Mouse (Mus musculus): Measurements from ENCODE around the gene Hcrtr2. TPM values are rescaled to one million over a fixed set of nuclear protein-coding genes. Genes with fewer than 3 reads are reported as not detected.

Hcrtr2 gene
- 0.30 and 0.51 TPM in 2 replicates for polyA plus RNA-seq (2016; fragmentation: Nextera tagmentation; extraction: Ambion mirVana)

GRCm38 (mm10) chr9:76323756-76324155 lies at the start of gene Hcrtr2:
Gene Hcrtr2 (minus strand): TSS chr9:76323856.
- H3K27ac ChIP-seq (replicated peaks) = peak within 1 kb of the TSS; percentile 5; the same call in 1 of the 2 replicates
- WGBS = 78% methylated on average over 6 of the region's 6 CpGs

DNA sequence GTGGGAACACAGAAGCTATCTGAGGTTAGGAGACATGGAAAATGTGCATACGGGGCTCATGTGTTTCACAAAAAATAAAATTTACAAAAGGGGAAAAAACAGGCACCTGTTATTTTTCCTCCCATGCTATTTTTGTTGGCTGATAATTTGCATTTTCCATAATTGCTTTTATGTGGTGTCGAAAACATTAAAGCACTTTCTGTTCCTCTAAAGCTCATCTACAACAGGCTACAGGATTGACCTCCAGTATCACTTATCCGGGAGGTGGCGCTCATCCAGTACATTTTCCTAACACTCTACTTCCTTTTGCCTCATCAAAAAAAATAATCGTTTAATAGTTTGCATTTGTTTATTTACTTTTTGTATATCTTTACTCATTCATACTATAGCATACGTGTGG lies 41.2 kb upstream of the Hcrtr2 start:
- no peaks in the 10 kb centered on the region for H3K4me1 ChIP-seq
- 88% methylated on average over 6 of the region's 6 CpGs for WGBS
- no peaks in the 10 kb centered on the region for H3K27me3 ChIP-seq (ENCODE audit: low read depth, poor library complexity, severe bottlenecking)
- H3K9me3 ChIP-seq (replicated peaks) = no peaks in the 10 kb centered on the region
- H3K36me3 ChIP-seq = no peaks in the 10 kb centered on the region
- no peak overlapping the region for H3K4me3 ChIP-seq
- no peak for DNase-seq (ENCODE audit: low spot score)
- H3K27ac ChIP-seq (replicated peaks) = no peak overlapping the region

More at GRCm38 (mm10) chr9:76323756-76324155, at the start of gene Hcrtr2:
- H3K4me3 ChIP-seq = peak within 1 kb of the TSS; percentile 58
- peaks cover 38% of the 10 kb centered on the region for H3K27me3 ChIP-seq (ENCODE audit: low read depth, poor library complexity, severe bottlenecking)
- no peaks in the 10 kb centered on the region for H3K36me3 ChIP-seq
- H3K4me1 ChIP-seq = peaks cover 14% of the 10 kb centered on the region
- no peak for DNase-seq (ENCODE audit: low spot score)
- H3K9me3 ChIP-seq (replicated peaks) = no peaks in the 10 kb centered on the region

GRCm38 (mm10) chr9:76360374-76360773 lies 36.7 kb upstream of the Hcrtr2 start:
- H3K27ac ChIP-seq (replicated peaks) = no peak overlapping the region
- no peaks in the 10 kb centered on the region for H3K4me1 ChIP-seq
- H3K27me3 ChIP-seq (ENCODE audit: low read depth, poor library complexity, severe bottlenecking) = no peaks in the 10 kb centered on the region
- no peak overlapping the region for H3K4me3 ChIP-seq
- no peaks in the 10 kb centered on the region for H3K36me3 ChIP-seq
- no peak for DNase-seq (ENCODE audit: low spot score)
- no peaks in the 10 kb centered on the region for H3K9me3 ChIP-seq (replicated peaks)

GRCm38 (mm10) chr9:76352346-76352745 lies 28.7 kb upstream of the Hcrtr2 start:
- H3K27me3 ChIP-seq (ENCODE audit: low read depth, poor library complexity, severe bottlenecking) = no peaks in the 10 kb centered on the region
- no peaks in the 10 kb centered on the region for H3K36me3 ChIP-seq
- H3K4me3 ChIP-seq = no peak overlapping the region
- no peaks in the 10 kb centered on the region for H3K4me1 ChIP-seq
- WGBS = 75% methylated on average over 3 of the region's 3 CpGs
- no peak overlapping the region for H3K27ac ChIP-seq (replicated peaks)
- no peak for DNase-seq (ENCODE audit: low spot score)
- H3K9me3 ChIP-seq (replicated peaks) = no peaks in the 10 kb centered on the region

GRCm38 (mm10) chr9:76347298-76347697 lies 23.6 kb upstream of the Hcrtr2 start:
- H3K27me3 ChIP-seq (ENCODE audit: low read depth, poor library complexity, severe bottlenecking) = no peaks in the 10 kb centered on the region
- no peaks in the 10 kb centered on the region for H3K4me1 ChIP-seq
- no peaks in the 10 kb centered on the region for H3K36me3 ChIP-seq
- 91% methylated on average over 1 of the region's 1 CpGs for WGBS
- no peak overlapping the region for H3K4me3 ChIP-seq
- H3K9me3 ChIP-seq (replicated peaks) = no peaks in the 10 kb centered on the region
- no peak overlapping the region for H3K27ac ChIP-seq (replicated peaks)
- DNase-seq (ENCODE audit: low spot score) = no peak

DNA sequence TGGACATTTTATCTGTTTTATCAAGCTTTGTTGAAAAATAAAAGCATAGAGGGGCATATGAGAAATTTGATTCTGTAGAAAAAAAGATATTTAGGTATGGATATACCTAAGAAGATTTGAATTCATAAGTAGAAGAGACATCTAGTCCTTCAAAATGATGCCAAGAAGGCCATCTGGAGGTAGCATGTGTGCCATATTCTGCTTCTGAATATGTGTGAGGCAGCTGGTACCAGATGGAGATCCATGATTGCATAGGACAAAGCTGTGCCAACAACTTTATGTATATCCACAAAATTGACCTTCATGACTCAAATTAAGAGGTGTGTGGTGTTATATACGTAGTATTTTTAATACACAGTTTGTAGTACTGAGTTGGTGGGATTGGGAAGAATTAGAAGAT lies 7.4 kb upstream of the Hcrtr2 start:
- H3K27me3 ChIP-seq (ENCODE audit: low read depth, poor library complexity, severe bottlenecking) = no peaks in the 10 kb centered on the region
- no peaks in the 10 kb centered on the region for H3K4me1 ChIP-seq
- DNase-seq (ENCODE audit: low spot score) = no peak
- no peaks in the 10 kb centered on the region for H3K9me3 ChIP-seq (replicated peaks)
- H3K4me3 ChIP-seq = no peak overlapping the region
- H3K27ac ChIP-seq (replicated peaks) = no peak overlapping the region
- WGBS = 84% methylated on average over 1 of the region's 1 CpGs
- H3K36me3 ChIP-seq = no peaks in the 10 kb centered on the region

DNA sequence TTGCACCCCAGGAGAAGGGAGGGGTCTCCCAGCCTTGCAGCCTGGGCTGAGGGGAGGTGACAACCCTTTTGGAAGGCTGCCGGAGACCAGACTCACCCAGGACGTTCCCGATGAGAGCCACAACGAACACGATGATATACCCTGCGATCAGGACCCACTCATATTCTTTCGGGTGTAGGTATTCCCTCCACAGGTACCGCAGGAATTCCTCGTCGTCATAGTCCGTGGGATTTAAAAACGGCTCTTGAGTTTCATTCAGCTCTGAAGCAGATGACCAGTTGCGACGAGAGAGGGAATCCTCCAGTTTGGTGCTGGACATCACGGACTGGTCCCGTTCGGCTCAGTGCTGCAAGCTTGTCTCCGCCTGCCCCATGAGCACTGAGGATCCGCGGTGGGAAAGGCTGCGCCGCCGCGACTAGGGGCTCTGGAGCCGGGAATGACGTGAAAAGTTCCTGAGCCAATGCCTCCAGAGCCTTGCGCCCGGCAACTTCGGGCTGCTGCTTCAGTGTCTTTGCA lies 412 bp downstream of the Hcrtr2 start:
- H3K4me3 ChIP-seq = peak overlapping the region; percentile 58
- peak overlapping the region; percentile 5; the same call in 1 of the 2 replicates for H3K27ac ChIP-seq (replicated peaks)
- peaks cover 14% of the 10 kb centered on the region for H3K4me1 ChIP-seq
- peak; percentile 61 for DNase-seq (ENCODE audit: low spot score)
- H3K36me3 ChIP-seq = no peaks in the 10 kb centered on the region
- WGBS = under 1% methylated on average over 29 of the region's 29 CpGs
- peaks cover 38% of the 10 kb centered on the region for H3K27me3 ChIP-seq (ENCODE audit: low read depth, poor library complexity, severe bottlenecking)
- H3K9me3 ChIP-seq (replicated peaks) = no peaks in the 10 kb centered on the region

DNA sequence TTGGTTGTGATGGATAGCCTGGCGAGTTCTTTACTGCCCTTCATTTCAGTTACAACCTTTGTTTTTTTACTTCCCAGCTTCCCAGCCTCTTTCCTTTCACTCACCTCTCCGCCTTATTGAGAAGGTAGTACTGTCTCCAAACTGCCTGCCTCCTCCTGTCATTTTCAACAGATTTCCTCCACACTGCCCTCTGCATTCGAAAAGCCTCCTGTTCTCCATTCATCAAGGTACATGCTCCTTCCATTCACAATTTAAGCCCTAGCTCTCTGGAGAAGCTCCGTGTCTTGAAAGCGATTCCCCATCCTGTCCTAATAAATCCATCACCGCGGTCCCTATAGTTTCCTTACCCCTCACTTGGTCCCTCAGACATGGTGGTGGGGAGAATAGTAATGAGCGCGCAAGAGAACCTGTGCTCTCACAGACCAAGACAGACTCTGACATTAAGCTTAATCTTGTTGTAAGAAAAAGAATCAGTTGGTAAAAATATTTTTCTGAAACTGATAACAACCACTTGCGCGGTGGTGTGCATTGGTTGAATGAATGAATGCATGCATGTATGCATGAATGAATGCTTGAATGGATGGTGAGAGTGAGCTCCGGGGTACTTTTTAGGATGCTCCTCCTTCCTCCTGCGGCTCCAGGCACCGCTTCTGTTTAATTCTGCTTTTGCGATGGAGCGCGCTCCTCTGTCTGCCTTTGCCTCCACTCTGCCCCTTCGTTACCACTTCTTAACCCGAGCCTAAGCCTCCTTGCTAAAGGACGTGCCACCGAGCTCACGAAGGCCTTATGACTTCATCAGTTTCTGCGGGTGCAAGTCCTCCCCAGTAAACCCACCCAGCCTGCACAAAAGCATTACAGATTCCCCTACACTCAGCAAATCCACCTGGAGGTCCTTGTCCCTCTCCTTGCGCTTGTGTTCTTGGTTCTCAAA lies 1.3 kb downstream of the Hcrtr2 start:
- H3K4me3 ChIP-seq = peak overlapping the region; percentile 58
- H3K36me3 ChIP-seq = no peaks in the 10 kb centered on the region
- H3K27ac ChIP-seq (replicated peaks) = no peak overlapping the region
- peaks cover 14% of the 10 kb centered on the region for H3K4me1 ChIP-seq
- no peaks in the 10 kb centered on the region for H3K9me3 ChIP-seq (replicated peaks)
- peaks cover 38% of the 10 kb centered on the region for H3K27me3 ChIP-seq (ENCODE audit: low read depth, poor library complexity, severe bottlenecking)
- 7% methylated on average over 24 of the region's 24 CpGs for WGBS
- peak; percentile 31 for DNase-seq (ENCODE audit: low spot score)

GRCm38 (mm10) chr9:76321589-76321988 lies 2.1 kb downstream of the Hcrtr2 start:
- whole genome bisulfite sequencing = 90% methylated on average over 4 of the region's 4 CpGs

DNA sequence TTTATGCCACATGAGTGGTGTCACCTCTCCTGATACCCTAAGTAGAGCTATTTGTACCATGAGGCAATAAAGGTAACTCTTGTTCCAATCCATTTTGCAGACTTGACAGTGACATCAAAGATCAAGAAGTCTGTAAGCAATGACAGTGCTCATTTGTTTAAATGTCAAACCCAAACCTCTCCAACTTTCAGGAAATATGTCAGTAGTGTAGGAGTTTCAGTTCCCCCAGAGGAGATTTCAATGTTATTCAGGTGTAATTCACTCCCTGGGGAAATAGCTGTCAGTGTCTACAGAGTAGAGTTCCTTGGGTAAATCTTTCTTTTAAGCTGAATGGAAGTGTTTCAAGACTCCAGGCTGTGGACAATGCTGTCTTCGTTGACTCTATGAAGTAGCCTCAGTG lies 2.9 kb downstream of the Hcrtr2 start:
- H3K36me3 ChIP-seq = no peaks in the 10 kb centered on the region
- WGBS = 77% methylated on average over 1 of the region's 1 CpGs
- H3K27me3 ChIP-seq (ENCODE audit: low read depth, poor library complexity, severe bottlenecking) = peaks cover 38% of the 10 kb centered on the region
- DNase-seq (ENCODE audit: low spot score) = no peak
- H3K4me3 ChIP-seq = no peak overlapping the region
- H3K9me3 ChIP-seq (replicated peaks) = no peaks in the 10 kb centered on the region
- no peak overlapping the region for H3K27ac ChIP-seq (replicated peaks)
- H3K4me1 ChIP-seq = peaks cover 14% of the 10 kb centered on the region

More at GRCm38 (mm10) chr9:76321589-76321988, 2.1 kb downstream of the Hcrtr2 start:
- no peaks in the 10 kb centered on the region for H3K36me3 ChIP-seq
- H3K27ac ChIP-seq (replicated peaks) = no peak overlapping the region
- DNase-seq (ENCODE audit: low spot score) = no peak
- H3K27me3 ChIP-seq (ENCODE audit: low read depth, poor library complexity, severe bottlenecking) = peaks cover 38% of the 10 kb centered on the region
- H3K4me3 ChIP-seq = no peak overlapping the region
- H3K4me1 ChIP-seq = peaks cover 14% of the 10 kb centered on the region
- H3K9me3 ChIP-seq (replicated peaks) = no peaks in the 10 kb centered on the region

DNA sequence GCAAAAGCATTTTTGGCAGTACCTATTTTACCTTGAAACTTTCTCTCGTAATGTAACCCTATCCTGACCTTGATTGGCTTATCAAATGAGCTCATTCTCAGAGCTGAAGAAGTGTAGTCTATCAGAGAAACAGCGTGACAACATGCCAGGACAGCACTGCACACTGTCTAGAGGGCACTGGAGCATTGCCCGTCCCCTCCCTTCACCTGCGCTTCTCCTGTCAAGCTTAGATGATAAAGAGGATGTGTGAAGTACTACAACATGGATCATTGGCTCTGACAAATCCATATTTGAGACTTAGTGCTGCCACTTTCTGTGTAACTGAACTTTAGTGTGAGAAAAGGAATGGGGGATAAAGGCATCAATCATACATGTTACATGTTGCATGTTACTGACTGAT lies 5.4 kb downstream of the Hcrtr2 start:
- H3K9me3 ChIP-seq (replicated peaks) = no peaks in the 10 kb centered on the region
- peaks cover 9% of the 10 kb centered on the region for H3K4me1 ChIP-seq
- peaks cover 23% of the 10 kb centered on the region for H3K27me3 ChIP-seq (ENCODE audit: low read depth, poor library complexity, severe bottlenecking)
- no peaks in the 10 kb centered on the region for H3K36me3 ChIP-seq
- DNase-seq (ENCODE audit: low spot score) = no peak
- no peak overlapping the region for H3K27ac ChIP-seq (replicated peaks)
- no peak overlapping the region for H3K4me3 ChIP-seq
- WGBS = 90% methylated on average over 4 of the region's 4 CpGs

GRCm38 (mm10) chr9:76315096-76315495 lies 8.6 kb downstream of the Hcrtr2 start:
- no peak overlapping the region for H3K4me3 ChIP-seq
- no peaks in the 10 kb centered on the region for H3K27me3 ChIP-seq (ENCODE audit: low read depth, poor library complexity, severe bottlenecking)
- H3K27ac ChIP-seq (replicated peaks) = no peak overlapping the region
- no peak for DNase-seq (ENCODE audit: low spot score)
- H3K9me3 ChIP-seq (replicated peaks) = no peaks in the 10 kb centered on the region
- no peaks in the 10 kb centered on the region for H3K4me1 ChIP-seq
- no peaks in the 10 kb centered on the region for H3K36me3 ChIP-seq

DNA sequence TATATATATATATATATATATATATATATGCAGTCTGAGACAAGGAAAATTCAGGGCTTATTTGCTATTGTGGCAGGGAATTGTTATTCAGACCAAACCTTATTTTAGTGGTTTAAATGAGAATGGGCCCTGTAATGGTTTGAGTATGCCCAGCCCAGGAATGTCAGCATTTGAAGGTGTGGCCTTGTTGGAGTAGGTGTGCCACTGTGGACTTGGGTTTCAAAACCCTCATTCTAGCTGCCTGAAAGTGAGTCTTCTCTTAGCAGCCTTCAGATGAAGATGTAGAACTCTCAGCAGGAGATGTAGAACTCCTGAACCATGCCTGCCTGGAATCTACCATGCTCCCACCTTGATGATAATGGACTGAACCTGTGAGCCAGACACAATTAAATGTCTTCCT lies 9.7 kb downstream of the Hcrtr2 start:
- no peak for DNase-seq (ENCODE audit: low spot score)
- Histone ChIP-seq H3K4me1 (no peaks in the 10 kb centered on the region), H3K36me3 (no peaks in the 10 kb centered on the region), H3K4me3 (no peak overlapping the region), H3K27ac (replicated peaks) (no peak overlapping the region), H3K27me3 (ENCODE audit: low read depth, poor library complexity, severe bottlenecking) (no peaks in the 10 kb centered on the region), H3K9me3 (replicated peaks) (no peaks in the 10 kb centered on the region)

Data from midbrain, embryonic 10.5 days (tissue).